In the genomic region with DNA sequence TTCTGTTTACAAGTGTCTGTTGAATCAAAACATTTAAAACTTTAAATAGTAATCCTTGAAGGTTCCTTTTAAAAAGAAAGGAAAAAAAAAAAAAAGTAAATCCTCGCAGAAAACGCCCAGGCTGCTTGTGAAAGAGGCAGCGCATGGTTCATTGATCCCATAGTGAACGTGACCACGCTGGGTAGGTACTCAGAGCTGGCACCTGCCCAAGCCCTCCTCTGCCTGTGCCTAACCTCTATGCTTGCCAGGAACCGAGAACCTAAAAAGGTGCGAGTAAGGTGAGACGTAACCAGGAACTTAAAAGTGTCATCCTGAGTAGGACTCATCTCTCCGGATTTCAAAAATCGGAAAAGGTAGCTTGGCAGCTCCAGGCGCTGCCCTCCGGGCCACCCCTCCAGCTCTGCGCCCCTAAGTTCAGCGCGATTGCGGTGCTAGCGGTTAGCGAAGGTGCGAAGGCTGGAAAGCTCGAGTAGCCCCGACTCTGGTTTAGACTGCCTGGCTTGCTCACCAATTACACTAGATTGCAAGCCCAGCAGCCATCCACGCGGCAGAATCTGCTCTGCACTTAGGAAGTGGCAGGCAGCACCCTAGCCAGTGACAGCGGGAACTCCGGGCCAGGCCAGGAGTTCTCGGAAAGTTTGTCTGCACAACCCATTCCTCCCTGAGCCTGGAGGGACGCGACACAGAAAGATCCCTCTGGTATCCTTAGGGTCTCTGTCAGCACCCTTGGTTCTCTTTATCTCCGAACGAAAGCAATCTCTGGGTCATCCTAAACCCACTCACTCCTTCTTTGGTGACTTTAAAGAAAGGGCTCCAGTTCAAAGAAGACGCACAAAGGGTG, we compare ENCODE assay signal across 1 mouse cellular context.
TF ChIP-seq lines count a peak whose summit lies in the region.

No protein-coding gene starts in this region.

TF ChIP-seq in CH12.LX, 34 proteins besides CTCF, POLR2A, EP300 and RAD21 (continued from another document):
- TF ChIP-seq JUN (IDR thresholded peaks at IDR 0.05; ENCODE audit: insufficient read depth, low read depth, low read length) (no peak), USF1 (IDR thresholded peaks at IDR 0.05; ENCODE audit: low read depth, low read length) (no peak), POLR2AphosphoS2 (IDR thresholded peaks at IDR 0.05; ENCODE audit: low read depth, low read length) (no peak)
